Mouse (Mus musculus) left cerebral cortex, adult 18-20 months (tissue): ENCODE results near the gene Rapgef1. TPM values are rescaled to one million over a fixed set of nuclear protein-coding genes. Genes with fewer than 3 reads are reported as not detected.
"Not testable (repeated sequence)": the region's sequence is repeated elsewhere in the genome, so short reads cannot be mapped to it uniquely, and the experiment has no call there.

Experiments
- DNase-seq, 2 experiments: peaks; one replicate each; pipeline ENCODE4 v3.0.0; 2021 to 2022; ENCODE audit warnings: low spot score in 2 of 2, mixed read lengths in 1 of 2
- total RNA-seq, 2 experiments: library from RNA; stranded (reverse); gene quantifications; 2 replicates each; pipeline ENCODE4 v1.2.3; 2021

The Rapgef1 gene
- total RNA-seq, 2 experiments from 2014 or later: 91.4 to 100 TPM

DNA sequence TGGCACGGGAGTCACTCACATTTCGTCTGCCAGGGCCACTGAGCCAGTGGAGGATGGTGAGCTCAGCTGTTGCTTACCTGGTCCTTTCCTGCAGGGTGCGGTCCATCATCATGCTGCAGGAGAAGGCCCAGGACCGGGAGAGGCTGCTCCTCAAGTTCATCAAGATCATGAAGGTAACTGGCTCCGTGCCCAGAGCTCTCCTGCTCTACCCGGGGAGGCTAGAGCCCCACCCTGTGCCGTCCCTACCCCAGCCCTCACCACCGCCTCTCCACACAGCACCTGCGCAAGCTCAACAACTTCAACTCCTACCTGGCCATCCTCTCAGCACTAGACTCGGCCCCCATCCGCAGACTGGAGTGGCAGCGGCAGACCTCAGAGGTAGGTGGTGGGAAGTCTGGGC is 116.2 kb downstream of the Rapgef1 start:
- no peak for DNase-seq

DNA sequence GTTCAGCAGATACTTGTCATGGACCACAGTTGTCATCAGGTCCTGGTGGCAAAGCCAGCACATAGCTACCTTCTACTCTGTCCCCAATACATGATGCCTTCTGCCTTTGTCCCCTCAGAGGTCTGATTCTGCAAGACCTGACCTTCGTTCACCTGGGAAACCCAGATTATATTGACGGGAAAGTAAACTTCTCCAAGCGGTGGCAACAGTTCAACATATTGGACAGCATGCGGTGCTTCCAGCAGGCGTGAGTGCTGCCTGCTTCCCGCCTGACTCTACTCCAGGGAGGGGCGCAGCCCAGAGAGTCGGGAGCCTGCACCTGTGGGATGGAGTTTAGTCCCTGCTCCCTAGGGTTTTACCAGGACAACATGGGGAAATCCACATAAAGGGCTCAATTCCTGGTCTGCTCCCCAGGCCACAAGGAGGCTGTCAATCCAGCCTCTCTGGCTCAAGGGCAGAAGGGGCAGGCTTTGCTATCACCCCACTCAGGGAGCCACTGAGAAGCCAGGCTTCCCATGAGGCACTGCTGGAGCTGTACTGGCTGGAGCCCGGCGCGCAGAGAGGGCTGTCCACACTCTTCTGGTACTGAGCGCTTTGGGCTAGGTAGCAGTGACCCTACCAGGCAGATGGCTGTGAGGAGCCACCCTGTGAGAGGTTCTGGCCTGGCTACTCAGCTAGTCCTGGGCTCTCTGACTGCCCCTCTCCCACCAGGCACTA is 117.8 kb downstream of the Rapgef1 start:
- no peak for DNase-seq

DNA sequence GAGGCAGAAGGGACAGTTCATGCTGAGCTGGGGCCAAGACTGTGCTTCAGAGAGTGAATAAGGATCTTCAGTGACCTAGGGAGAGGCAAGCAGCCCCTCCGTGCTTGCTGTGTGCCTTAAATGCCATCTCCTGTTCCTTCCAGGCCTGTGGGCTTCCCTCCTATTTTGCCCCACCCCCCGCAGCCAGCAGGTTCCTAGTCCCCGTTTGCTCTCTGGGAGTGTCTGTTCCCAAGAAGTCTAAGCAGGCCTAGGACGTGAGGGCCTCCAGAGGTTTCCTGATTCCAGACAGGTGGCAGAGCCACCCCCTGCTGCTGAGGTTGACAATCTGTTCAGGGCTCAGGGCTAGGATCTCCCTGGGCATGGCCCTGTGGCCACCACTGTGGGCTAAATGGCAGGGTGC is 119.3 kb downstream of the Rapgef1 start:
- DNase-seq: no peak

DNA sequence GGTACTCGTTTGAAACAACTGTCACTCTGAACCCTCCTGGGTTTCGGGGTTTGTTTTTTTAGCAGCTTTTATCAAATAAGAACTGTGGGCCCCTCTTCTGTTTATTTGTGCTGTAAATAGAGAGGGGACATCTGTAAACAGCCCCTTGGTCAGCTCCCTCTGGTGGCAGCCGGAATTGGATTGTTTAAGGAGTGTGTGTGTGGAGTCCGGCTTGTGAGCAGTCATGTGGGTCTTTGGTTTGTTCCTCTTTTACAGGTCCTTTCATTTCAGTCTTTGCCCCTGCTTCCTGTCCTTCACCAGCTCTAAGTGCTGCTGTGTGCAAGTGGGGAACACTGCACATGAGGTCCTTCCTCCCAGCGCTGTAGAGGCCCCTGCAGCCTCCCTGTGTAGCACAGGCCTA is 119.8 kb downstream of the Rapgef1 start:
- DNase-seq: no peak

DNA sequence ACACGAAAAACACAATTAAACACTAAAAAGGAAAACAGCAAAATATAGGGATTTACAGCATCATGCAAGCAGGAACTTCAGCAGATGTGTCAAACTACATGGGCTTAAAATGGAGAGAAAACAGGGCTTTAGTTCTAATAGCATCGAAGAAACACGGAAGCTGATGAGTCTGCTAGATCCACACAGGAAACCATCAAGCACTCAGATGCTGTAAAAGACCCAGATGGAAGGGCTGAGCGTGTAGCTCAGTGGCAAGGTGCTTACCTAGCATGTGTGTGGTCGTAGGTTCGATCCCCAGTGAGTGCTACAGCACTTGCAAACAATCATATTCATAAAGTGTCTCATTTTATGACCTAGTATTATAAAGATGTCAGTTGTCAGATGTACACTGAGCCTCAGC is 121.7 kb downstream of the Rapgef1 start:
- no peak for DNase-seq

DNA sequence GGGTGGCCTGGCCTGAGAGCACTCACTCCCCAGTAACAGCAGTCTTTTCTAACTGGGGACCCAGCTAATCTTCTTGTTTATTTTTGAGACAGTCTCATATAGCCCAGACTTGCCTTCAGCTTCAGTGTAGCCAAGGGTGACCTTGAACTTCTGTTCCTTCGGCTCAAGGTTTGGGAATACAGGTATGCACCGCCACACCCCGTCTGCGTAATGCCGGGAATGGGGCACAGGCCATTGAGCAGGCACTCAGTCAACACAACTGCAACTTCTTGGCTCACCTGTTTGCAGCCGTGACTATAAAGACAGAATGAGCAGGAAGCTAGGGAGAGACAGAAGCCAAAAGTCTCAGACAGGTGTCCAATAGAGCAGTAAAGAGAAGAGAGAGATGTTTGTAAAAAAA is 124.7 kb downstream of the Rapgef1 start:
- no peak for DNase-seq

DNA sequence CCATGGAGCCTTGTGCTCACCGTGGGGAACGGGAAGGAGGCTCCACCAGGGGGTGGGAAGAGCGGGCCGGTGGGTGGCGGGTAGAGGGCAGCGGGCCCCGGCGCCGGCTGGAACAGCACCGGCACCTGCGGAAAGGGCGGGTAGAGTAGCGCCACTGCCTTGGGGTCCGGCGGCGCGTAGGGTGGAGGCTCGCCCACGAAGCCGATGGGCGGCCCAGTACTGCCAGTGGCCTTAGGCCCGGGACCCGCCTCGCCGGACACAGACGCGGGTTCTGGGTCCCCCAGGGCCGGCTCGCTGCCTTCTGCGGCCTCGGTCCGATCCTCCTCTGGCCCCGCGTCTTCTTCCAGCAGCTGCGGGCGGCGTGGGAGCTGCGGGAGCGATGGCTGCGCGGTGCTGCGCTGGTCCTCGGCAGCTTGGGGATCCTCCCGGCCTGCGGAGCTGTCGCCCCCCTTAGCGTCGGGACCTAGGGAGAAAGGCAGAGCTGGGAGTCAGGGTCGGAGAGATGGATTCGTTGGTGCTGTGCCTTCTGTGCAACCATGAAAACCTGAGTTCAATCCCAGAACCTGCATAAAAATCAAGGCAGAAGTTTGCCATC is 127.8 kb downstream of the Rapgef1 start:
- no peak for DNase-seq

DNA sequence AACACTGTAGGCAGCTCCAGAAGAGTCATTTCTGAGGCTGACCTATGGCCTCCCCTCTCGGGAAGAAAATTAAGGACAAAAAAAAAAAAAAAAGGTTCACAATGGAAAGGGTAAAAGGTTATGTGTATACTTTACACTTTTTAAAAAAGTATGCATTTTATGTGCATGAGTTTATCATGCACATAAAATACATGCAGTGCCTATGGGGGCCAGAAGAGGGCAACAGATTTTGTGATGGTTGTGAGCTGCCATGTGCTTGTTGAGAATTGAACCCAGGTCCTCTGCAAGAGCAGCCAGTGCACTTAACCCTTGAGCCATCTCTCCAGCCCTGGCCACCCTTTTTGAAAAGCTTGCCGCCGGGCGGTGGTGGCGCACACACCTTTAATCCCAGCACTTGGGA is 128.3 kb downstream of the Rapgef1 start:
- no peak for DNase-seq

DNA sequence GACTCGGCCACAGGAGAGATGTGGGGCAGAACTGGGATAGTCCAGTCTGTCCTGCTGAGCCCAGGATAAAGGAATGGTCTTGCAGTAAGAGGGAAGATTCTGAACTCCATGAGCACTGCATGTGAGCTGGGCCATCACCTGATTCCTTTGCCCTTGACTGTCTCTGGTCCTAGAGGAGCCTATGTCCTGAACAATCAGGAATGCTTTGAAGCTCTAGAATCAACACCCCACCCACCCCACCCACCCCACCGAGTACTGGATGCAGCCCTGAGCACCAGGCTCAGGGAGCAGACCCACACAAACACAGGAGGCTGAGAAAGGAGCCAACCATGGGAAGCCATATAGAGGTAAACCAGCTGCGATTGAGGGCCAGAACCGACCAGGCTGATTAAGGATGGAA is 129.0 kb downstream of the Rapgef1 start:
- no peak for DNase-seq

DNA sequence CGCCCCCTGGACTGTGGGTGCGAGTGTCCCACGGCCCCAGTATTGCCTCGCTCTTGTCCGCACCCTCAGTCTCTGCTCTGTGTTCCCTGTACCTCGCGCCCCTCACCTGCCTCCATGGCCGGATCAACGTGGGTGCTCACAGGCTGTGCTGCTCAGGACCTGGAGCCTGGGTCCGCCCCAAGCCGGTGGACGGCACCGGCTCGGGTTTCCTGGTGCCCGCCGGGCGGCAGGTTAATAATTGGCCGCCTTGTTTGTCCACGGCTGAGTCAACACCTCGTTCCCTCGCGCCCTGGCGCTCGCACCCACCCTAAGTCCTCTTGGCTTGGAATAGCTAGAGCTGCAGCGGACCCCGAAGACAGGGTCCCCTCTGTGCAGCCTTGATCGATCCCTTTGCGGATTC is 132.0 kb downstream of the Rapgef1 start, which contains the start of gene Gm13420:
Gm13420 (minus strand) TSS at position 189 of the 400 bp plus-strand sequence.
- DNase-seq: no peak

DNA sequence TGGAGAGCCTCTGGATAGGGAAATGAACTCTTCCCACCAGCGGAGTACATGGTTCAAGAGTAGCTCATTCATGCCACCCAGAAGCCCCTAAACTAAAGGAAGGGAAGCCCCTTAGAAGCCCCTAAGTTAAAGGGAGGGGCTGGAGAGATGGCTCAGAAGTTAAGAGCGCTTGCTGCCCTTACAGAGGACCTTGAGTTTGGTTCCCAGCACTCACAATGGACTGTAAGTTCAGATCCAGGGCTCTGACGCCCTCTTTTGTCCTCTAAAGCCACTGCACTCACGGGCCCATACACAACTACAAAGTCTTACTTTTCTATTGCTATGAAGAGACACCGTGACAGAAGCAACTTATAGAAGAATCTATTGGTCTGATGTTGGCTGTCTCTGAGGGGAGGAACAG is 132.9 kb downstream of the Rapgef1 start:
- DNase-seq: no peak

DNA sequence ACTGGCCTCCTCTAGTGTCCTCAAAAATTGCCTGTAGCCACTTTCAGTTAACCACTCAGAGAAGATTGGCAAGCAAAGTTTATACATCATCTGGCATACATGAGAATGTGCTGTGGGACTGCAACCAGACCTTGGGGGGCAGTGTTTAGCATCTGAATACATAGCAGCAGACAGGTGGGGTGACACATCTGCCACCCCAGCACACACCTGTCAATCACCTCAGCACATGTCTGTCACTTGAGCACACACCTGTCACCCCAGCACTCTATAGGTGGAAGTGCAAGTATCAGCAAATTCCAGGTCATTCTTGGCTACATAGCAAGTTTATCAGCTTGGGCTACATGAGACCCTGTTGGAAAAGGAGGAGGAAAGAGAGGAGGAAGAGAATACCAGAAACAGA is 136.2 kb downstream of the Rapgef1 start:
- no peak for DNase-seq

DNA sequence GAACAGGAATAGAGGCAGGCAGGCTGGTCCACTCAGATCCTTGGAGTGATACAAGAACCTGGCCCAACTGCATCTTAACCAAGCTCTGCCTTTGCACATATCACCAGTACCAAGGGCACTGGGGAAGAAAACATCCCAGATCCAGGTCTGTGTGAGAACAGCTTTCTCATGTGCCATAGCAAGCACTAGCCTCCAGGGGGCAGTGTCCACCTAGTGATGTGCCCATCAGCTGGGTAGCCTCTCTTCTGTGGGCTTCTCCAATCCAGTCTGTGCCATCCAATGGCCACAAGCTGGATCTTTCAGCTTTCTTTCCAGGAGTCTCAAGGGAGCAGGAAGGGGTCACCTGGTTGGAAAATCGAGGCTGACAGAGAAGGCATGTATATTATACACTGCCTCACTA is 145.3 kb downstream of the Rapgef1 start:
- DNase-seq: peak; percentile 42 to 65

DNA sequence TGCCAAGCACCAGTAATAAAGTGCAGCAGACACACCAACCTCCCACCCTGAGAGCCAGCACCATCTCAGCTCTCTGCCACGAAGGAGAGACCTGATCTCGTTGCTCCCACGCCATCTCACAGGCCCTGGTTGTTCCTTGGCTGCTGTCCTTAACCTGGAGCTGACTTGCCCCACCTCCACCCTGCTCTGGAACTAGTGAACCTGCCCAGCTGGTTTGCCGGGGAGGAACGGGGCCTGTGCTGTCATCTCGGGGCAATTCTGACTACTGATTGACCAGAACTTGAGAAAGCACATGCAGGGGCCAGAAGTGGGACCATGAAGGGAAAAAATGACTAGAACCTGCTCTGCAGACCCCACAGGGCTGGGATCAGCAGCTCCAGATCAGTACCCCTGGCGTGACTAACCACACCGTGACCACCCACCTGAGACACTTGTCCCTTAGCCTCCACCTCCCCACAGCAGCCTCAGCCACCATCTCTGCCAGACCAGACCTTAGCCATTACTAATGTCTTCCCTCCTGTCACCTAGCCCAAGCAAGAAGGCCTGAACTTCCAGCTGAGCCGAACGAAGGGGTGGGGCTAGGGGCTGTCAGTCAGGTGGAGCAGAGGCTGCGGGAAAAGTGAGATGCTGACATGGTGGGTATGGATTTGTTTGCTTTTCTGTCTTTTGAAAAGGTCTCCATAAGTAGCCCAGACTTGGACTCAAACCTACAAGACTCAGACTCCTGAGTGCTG is 148.6 kb downstream of the Rapgef1 start:
- no peak for DNase-seq

DNA sequence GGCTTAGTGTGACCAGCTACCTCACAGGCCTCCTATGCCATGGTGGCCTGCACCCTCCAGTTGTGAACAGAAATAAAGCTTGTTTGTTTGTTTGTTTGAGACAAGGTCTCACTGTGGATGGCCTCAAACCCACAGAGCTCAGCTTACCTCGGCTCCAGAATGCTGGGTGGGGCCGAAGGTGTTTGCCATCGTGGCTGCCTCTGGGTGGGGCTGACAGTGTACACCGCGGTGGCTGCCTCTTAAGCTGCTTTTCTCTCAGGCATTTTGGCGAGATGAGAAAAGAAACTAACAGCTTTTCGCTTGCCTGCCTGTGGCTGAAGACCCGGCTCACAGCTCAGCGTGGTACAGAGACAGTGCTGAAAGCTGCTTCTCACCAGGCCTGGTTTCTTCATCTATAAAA is 149.4 kb downstream of the Rapgef1 start:
- DNase-seq: no peak

DNA sequence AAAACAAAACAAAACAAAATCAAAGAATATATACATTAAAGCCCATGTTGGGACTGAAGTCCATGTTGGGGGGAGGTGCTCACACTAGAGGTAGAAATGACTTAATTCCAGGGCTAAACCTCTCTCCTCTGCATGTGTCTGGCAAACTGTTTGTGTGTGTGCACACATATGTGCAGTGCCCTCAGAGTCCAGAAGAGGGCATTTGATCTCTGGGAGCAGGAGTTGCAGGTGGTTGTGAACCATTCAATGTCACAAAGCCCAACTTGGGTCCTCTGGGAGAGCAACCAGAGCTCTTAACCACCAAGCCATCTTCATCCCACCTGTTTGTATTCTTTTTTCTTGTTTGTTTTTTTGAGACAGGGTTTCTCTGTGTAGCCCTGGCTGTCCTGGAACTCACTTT is 150.6 kb downstream of the Rapgef1 start:
- DNase-seq: no peak

DNA sequence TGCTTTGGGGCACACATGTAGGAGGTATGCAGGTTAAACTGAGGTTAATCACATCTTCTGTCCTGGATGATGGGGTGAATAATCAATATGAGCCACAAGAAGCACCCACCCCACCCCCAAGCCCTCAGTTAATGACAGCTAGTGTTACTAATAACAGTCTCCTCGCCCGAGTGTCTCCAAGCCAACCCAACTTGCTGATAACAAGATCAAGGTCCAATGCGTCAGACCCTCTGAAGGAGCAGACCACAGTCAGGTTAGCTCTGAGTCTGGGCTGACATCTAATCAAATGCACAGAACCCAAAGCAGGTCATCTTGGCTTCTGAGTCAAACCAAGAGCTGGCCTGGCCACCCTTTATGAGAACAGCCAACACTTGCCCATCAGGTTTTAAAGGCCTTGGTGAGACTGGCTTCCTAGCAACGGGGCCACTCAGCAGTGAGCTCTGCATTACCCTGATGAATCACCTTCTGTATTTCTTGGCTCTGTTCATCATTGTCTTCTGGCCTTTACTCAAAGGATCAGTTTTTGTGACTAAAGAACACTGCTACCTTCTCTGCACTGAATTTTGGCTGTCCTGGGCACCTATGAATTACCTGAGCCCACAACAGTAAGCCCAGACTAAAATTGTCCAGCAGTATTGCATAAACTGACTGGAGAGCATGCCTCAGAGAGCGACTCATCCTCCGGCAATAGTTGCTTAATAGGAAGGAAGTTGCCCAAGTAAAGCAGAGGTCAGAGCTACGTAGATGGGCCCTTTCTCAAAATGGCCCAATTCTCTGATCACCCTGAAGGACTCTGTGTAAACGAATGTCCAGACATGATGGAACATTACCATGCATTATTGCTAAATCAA is 152.3 kb downstream of the Rapgef1 start:
- no peak for DNase-seq

DNA sequence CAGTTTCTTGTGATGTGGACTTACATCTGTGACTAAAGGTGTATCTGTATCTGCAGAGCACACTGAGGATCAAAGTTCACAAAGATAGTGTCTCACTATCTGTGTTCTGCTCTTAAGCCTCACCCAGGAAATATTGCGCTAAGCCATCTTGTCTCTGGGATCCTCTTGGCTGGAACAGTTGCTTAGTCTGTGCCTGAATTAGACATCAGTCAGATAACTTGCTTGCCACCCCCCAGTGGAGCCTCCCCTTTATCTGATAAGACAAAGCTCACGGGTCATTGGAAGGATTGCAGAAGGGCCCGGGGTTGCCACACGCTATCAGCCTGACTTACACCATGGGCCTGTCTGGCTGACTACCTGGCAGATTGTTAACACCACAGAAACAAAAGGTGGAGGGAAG is 153.8 kb downstream of the Rapgef1 start:
- no peak for DNase-seq

DNA sequence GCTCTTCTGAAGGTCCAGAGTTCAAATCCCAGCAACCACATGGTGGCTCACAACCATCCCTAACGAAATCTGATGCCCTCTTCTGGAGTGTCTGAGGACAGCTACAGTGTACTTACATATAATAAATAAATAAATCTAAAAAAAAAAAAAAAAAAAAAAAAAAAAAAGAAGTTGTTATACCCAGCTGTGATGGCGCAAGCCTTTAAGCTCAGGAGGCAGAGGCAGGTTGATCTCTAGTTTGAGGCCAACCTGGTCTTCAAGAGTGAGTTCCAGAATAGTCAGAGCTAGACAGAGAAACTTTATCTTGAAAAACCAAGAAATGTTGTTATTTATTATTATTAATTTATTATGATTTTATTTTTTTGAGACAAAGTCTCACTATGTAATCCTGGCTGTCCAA is 161.7 kb downstream of the Rapgef1 start:
- not testable (repeated sequence) for DNase-seq

DNA sequence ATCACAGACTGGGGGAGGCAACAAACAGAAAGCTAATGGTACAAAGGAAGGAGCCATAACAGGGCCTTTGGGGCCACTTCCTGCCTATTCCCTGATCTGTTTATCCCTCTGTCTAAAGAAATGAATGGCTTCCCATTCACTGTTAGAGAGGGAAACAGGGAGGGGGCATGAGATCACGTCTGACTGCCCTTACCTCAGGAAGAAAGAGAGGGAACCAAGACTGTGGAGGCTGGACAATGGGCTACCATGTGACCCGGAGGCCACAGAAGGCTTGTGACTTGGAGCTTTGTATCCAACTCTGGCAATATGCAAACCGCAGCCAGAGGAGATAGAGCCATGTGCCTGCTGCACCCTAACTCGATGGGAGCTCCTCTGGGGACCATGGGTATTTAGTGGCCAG is 164.8 kb downstream of the Rapgef1 start:
- no peak for DNase-seq

DNA sequence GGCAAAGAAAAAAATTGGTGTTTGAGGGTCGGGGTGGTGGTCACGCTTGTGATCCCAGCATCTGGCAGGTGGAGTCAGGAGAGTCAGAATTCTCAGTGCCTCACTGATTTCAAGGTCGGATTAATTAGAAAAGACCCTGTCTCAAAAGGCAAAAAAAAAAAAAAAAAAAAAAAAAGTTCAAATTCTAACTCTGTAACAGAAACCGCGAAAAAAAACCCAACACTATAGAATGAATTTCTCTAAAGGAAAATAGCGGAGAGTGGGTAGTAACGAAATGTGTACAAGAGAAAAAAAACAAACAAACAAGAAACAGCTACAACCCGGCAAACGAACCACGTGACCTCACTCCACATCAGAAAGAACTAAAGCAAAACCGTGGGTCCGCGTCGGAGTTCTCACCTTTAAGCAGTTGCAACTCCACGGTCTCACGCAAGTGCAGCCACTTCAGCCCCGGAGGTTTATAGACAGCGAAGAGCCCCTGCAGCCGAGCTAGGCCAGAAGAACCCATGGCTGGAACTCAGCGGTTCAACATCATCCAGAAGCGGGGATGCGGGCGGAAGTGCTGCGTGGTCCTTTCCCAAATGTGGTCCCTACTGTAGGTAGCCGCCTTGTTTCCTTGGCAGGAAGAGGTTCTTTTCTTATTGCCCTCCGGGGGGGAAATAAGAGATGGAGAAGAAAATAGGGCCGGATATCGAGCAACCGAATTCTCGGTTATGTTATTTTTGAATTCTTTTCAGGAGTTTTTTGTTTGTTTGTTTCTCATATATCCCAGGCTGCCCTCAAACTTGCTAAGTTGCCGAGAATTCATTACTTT is 167.8 kb downstream of the Rapgef1 start, which contains the start of gene Coq4:
Coq4 (plus strand) TSS at position 390 of the 814 bp plus-strand sequence.
- peak; percentile 91 to 93 for DNase-seq
